In the genomic region with DNA sequence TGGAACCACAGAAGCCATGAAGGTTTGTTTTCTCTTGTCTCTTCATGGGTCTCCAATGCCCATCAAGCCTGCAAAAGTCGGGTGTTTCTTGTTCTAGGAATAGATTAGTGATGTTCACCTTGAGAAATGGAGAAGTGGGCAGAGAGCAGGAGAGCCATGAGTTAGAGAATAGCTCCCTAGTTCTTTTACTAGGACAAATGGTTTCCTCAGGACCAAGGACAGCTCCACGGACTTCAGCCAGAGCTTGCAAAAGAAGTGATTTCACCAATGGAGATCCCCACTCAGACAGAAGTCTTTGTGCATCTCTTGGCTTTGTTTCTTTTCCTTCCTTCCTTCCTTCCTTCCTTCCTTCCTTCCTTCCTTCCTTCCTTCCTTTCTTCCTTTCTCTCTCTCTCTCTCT, we compare ENCODE assay signal across 10 mouse cellular contexts.
A peak's percentile ranks its signal among the peaks of the same experiment; 100 is the strongest.
DNase-seq lines count a peak whose midpoint lies in the region; ATAC-seq lines count a peak whose summit lies in the region.
"Had no signal": no experiment of that assay in that cellular context is flagged by ENCODE, and none has a peak within 500 bp of the region (broad histone marks: within the 10 kb centered on the region; RNA-seq: fewer than 3 reads in every experiment).

No protein-coding gene starts in this region.

- H3K4me2 ChIP-seq in forebrain, embryonic 13.5 days = no peak overlapping the region
- H3K4me2 ChIP-seq: embryonic facial prominence, embryonic 15.5 days; limb, embryonic 15.5 days had no signal

- H3K9me3 ChIP-seq in forebrain, embryonic 10.5 days = no peaks in the 10 kb centered on the region
- no peaks in the 10 kb centered on the region for H3K9me3 ChIP-seq in forebrain, embryonic 13.5 days (replicated peaks)
- H3K9me3 ChIP-seq: embryonic facial prominence, embryonic 15.5 days; limb, embryonic 15.5 days had no signal

- H3K27me3 ChIP-seq in forebrain, embryonic 10.5 days (ENCODE audit: poor library complexity, severe bottlenecking) = peaks cover 12% of the 10 kb centered on the region; the same call in 1 of the 2 replicates
- H3K27me3 ChIP-seq in forebrain, embryonic 13.5 days = peaks cover 3% of the 10 kb centered on the region; the same call in 1 of the 2 replicates
- H3K27me3 ChIP-seq: embryonic facial prominence, embryonic 15.5 days; limb, embryonic 15.5 days had no signal

- H3K4me1 ChIP-seq in forebrain, embryonic 10.5 days = peaks cover 13% of the 10 kb centered on the region
- peaks cover 6% of the 10 kb centered on the region for H3K4me1 ChIP-seq in forebrain, embryonic 13.5 days
- H3K4me1 ChIP-seq: embryonic facial prominence, embryonic 15.5 days; limb, embryonic 15.5 days had no signal

- whole genome bisulfite sequencing in forebrain, embryonic 10.5 days = 7% methylated on average over 2 of the region's 2 CpGs
- 9% methylated on average over 2 of the region's 2 CpGs for WGBS in forebrain, embryonic 13.5 days

- H3K9ac ChIP-seq in forebrain, embryonic 13.5 days = no peak overlapping the region
- H3K9ac ChIP-seq: embryonic facial prominence, embryonic 15.5 days; limb, embryonic 15.5 days had no signal

- no peak for ATAC-seq in forebrain, embryonic 13.5 days

- no peak overlapping the region for H3K4me3 ChIP-seq in forebrain, embryonic 10.5 days
- H3K4me3 ChIP-seq in forebrain, embryonic 13.5 days = no peak overlapping the region
- H3K4me3 ChIP-seq: embryonic facial prominence, embryonic 15.5 days; limb, embryonic 15.5 days had no signal

- H3K36me3 ChIP-seq in forebrain, embryonic 10.5 days (replicated peaks) = no peaks in the 10 kb centered on the region
- H3K36me3 ChIP-seq in forebrain, embryonic 13.5 days (ENCODE audit: poor library complexity, severe bottlenecking) = no peaks in the 10 kb centered on the region
- H3K36me3 ChIP-seq: embryonic facial prominence, embryonic 15.5 days; limb, embryonic 15.5 days had no signal

- no peak overlapping the region for H3K27ac ChIP-seq in forebrain, embryonic 10.5 days
- H3K27ac ChIP-seq in forebrain, embryonic 13.5 days = no peak overlapping the region
- H3K27ac ChIP-seq: embryonic facial prominence, embryonic 15.5 days; limb, embryonic 15.5 days had no signal

- peak; percentile 26 for DNase-seq in forebrain, embryonic 10.5 days (ENCODE audit: extremely low spot score, low spot score)
- peak; percentile 13 for DNase-seq in right cerebral cortex, postnatal 4 days
- no peak for DNase-seq in right cerebral cortex, postnatal 36 days (ENCODE audit: low spot score in 2 of 2)
- DNase-seq in heart, postnatal 4 days = peak; percentile 75
- DNase-seq in retina, postnatal 1 day = peak; percentile 72
- DNase-seq in MN1 (ENCODE audit: low spot score) = no peak
- DNase-seq in thymus, adult 18-20 months = no peak

Comparison
In these comparisons a context has a peak if more than half of its experiments do, and no peak if none do; other contexts are left out.
1. DNase-seq: peak in forebrain, embryonic 10.5 days (single experiment), right cerebral cortex, postnatal 4 days (single experiment), heart, postnatal 4 days (single experiment) and retina, postnatal 1 day (single experiment); none in right cerebral cortex, postnatal 36 days (0 of 2), MN1 (single experiment) and thymus, adult 18-20 months (0 of 2).